Mouse (Mus musculus): ENCODE measurements at regions not wholly inside any gene's neighbourhood (a gene's known extent, or its start where the extent isn't known, plus 50 kb on each side); places are given as distances from the start of the nearest gene placed in this dataset.

GRCm38 (mm10) chr3:64898610-64899009 lies 54.0 kb upstream of the Vmn2r7 start:
- DNase-seq: no peak

- no peak for DNase-seq
Observed at GRCm38 (mm10) chr3:64901317-64901892, 56.8 kb upstream of the Vmn2r7 start.

- no peak for DNase-seq
Observed at GRCm38 (mm10) chr3:64949307-64949706, 104.7 kb upstream of the Vmn2r7 start.

- DNase-seq: no peak
Observed at GRCm38 (mm10) chr3:64964667-64965415, 120.3 kb upstream of the Vmn2r7 start.

- no peak for DNase-seq
Observed at GRCm38 (mm10) chr3:64965416-64965980, 120.9 kb upstream of the Vmn2r7 start.

- DNase-seq: no peak
Observed at GRCm38 (mm10) chr3:64968275-64968674, 123.7 kb upstream of the Vmn2r7 start.

- no peak for DNase-seq
Observed at GRCm38 (mm10) chr3:64984369-64984768, 124.8 kb upstream of the Kcnab1 start.

GRCm38 (mm10) chr3:64987665-64988064 lies 121.5 kb upstream of the Kcnab1 start:
- no peak for DNase-seq

GRCm38 (mm10) chr3:64996451-64996850 lies 112.7 kb upstream of the Kcnab1 start:
- no peak for DNase-seq

- no peak for DNase-seq
Observed at GRCm38 (mm10) chr3:64997552-64997951, 111.6 kb upstream of the Kcnab1 start.

GRCm38 (mm10) chr3:65001131-65001530 lies 108.1 kb upstream of the Kcnab1 start:
- no peak for DNase-seq

- DNase-seq: no peak
Observed at GRCm38 (mm10) chr3:65002578-65002977, 106.6 kb upstream of the Kcnab1 start.

- no peak for DNase-seq
Observed at GRCm38 (mm10) chr3:65006127-65006526, 103.1 kb upstream of the Kcnab1 start.

- no peak for DNase-seq
Observed at GRCm38 (mm10) chr3:65006565-65006964, 102.6 kb upstream of the Kcnab1 start.

GRCm38 (mm10) chr3:65023876-65024275 lies 85.3 kb upstream of the Kcnab1 start:
- no peak for DNase-seq

GRCm38 (mm10) chr3:65037626-65038025 lies 71.6 kb upstream of the Kcnab1 start:
- no peak for DNase-seq

GRCm38 (mm10) chr3:65047879-65048278 lies 61.3 kb upstream of the Kcnab1 start:
- no peak for DNase-seq

- DNase-seq: peak; percentile 3
Observed at GRCm38 (mm10) chr3:65055401-65055800, 53.8 kb upstream of the Kcnab1 start.

Measured in kidney, postnatal 14 days (tissue).